Mouse (Mus musculus) gastrocnemius, adult 2 months (tissue): ENCODE results near the gene Spata32. TPM values are rescaled to one million over a fixed set of nuclear protein-coding genes. Genes with fewer than 3 reads are reported as not detected.

Experiments used
- DNase-seq: peaks from one replicate; pipeline ENCODE4 v3.0.0; 2022
- H3K27ac ChIP-seq: fragments of 200-600 bp; 2 replicates; pipeline ENCODE4 v1.8.1; 2022; ENCODE audit warnings: mild to moderate bottlenecking
- H3K4me3 ChIP-seq: fragments of 200-600 bp; 2 replicates; pipeline ENCODE4 v1.8.1; 2022; ENCODE audit warnings: mild to moderate bottlenecking, moderate library complexity
- CTCF ChIP-seq: fragments of 200-600 bp; IDR thresholded peaks from 2 replicates; pipeline ENCODE4 v1.8.1; 2022; ENCODE audit warnings: antibody characterized with exemption, mild to moderate bottlenecking, moderate library complexity
- intact Hi-C: fragments of 180-260 bp; cut with DNase I; formaldehyde crosslinking; loops from one replicate; pipeline ENCODE4 v1.15.1; 2025
- total RNA-seq, 2 experiments: library from RNA; stranded (reverse); gene quantifications; 2 replicates each; pipeline ENCODE4 v1.2.3; 2021

The Spata32 gene
- total RNA-seq, 2 experiments from 2014 or later, result not detected

DNA sequence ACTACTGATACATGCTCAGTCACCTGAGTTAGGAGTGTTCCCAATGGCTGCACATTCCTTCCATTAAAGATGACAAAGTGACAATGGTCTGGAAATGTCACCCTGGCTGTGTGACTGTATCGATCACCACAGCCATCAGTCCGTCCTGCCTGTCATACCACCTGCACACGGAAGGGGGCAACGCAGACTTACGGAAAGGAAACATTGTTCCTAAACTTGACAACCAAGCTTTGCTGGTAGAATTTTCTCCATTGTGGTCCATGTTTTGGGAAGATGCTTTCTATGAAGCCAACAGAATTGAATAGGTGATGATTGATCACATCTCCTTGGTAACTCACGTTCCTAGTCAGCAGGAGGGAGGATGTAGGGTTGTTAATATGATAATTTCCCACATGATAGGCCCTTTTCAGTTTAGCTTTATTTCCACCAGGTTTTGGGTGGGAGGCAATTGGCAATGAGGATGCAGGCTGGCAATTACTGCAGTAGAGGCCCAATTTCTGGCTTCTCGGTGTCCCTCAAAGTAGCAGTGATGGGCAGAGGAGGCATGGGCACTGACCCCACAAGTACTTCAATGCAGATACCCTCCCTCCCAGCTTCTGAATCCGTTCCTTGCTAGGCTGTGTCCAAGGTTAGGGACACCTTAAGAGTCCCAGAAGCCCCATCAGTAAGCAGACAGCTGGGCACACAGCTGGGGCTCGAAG lies 49.4 kb downstream of the Spata32 start:
- intact Hi-C loops, result loop anchor here (1.0 to 10.0 kb wide), 4 partner anchors 16 to 246 kb away; partner anchors contain the start of gene Plekhm1
- peak; percentile 99 for TF ChIP-seq CTCF
- Histone ChIP-seq H3K27ac (no peak overlapping the region), H3K4me3 (no peak overlapping the region)
- DNase-seq, result peak; percentile 74

- DNase-seq, result no peak
- Histone ChIP-seq H3K27ac (peak overlapping the region; percentile 31; the same call in 1 of the 2 replicates), H3K4me3 (peak overlapping the region; percentile 24; the same call in 1 of the 2 replicates)
- no peak for TF ChIP-seq CTCF
- intact Hi-C loops, result loop anchor here (10.0 kb wide), 1 partner anchor 250 kb away; the partner anchor contains the start of gene Plekhm1
These were observed 53.8 kb downstream of the Spata32 start for GRCm38 (mm10) chr11:103164391-103164790.

- TF ChIP-seq CTCF, result peak; percentile 58
- intact Hi-C loops, result loop anchor here (10.0 kb wide), 1 partner anchor 253 kb away; the partner anchor contains the start of gene Plekhm1
- no peak for DNase-seq
- Histone ChIP-seq H3K27ac (no peak overlapping the region), H3K4me3 (no peak overlapping the region)
These were observed 56.1 kb downstream of the Spata32 start for GRCm38 (mm10) chr11:103162132-103162531.

DNA sequence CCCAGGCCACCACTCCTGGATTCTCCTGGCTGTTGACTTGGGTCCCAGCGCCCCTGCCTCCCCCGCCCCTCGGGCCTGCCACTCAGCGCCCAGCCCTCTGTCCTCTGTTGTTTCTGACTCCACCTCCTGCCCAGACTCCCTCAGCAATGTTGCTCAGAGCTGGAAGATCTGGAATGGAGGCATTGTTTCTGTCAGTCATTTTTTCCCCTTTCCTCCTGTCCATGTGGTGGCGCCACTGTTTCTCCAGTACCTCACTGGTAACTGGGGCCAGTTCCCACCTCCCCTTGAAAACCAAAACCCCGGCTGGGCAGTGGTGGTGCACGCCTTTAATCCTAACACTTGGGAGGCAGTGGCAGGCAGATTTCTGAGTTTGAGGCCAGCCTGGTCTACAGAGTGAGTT lies 56.8 kb downstream of the Spata32 start:
- Histone ChIP-seq H3K27ac (no peak overlapping the region), H3K4me3 (no peak overlapping the region)
- no peak for DNase-seq
- TF ChIP-seq CTCF, result peak; percentile 4; the same call in 1 of the 2 replicates
- intact Hi-C loops, result loop anchor here (10.0 kb wide), 1 partner anchor 253 kb away; the partner anchor contains the start of gene Plekhm1

DNA sequence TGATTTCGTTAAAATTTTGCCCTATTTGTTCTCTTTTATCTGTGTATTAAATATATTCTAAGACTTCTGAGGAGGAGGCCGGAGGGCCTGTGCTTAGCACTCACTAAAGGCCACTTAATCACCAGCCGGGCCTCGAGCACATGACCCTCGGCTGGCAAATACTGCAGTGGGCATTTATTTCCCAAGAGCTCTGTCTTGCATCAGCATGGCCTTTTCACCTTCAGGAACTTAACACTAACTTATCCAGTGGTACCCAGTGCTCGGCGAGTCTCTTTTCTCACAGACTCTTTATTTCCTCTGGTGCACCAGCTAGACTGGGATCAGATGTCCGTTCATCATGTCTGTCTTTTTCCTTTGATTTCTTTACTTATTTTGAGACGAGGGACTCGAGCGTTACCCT lies 57.5 kb downstream of the Spata32 start:
- no peak overlapping the region for H3K27ac ChIP-seq
- no peak for TF ChIP-seq CTCF
- intact Hi-C loops, result loop anchor here (10.0 kb wide), 1 partner anchor 254 kb away; the partner anchor contains the start of gene Plekhm1
- no peak overlapping the region for H3K4me3 ChIP-seq
- no peak for DNase-seq

- H3K27ac ChIP-seq, result peak overlapping the region; percentile 85
- TF ChIP-seq CTCF, result peak; percentile 99
- intact Hi-C loops, result loop anchor here (1.0 kb wide), 2 partner anchors 42 to 57 kb away; no protein-coding TSS in a partner anchor
- peak overlapping the region; percentile 68 for H3K4me3 ChIP-seq
- peak; percentile 98 for DNase-seq
These were observed 59.4 kb downstream of the Spata32 start for GRCm38 (mm10) chr11:103158621-103159478.

Other genes with a start within 250 kb of the Spata32 start
- gene Nmt1, start 190.2 kb downstream of the Spata32 start, total RNA-seq, result 10 to 100 TPM; 43.8 to 51.9 TPM
- 10 to 100 TPM; 12.4 to 25.8 TPM for gene Dcakd, start 190.1 kb downstream of the Spata32 start, total RNA-seq
- gene Plcd3, start 116.8 kb downstream of the Spata32 start, total RNA-seq, result 1 to 10 TPM; 4.6 to 5.9 TPM
- gene Acbd4, start 116.8 kb downstream of the Spata32 start, total RNA-seq, result 10 to 100 TPM; 24.2 to 28.6 TPM
- 10 to 100 TPM; 18.6 to 21.8 TPM for gene Hexim1, start 102.2 kb downstream of the Spata32 start, total RNA-seq
- 1 to 10 TPM; 2.0 to 3.6 TPM for gene Hexim2, start 86.0 kb downstream of the Spata32 start, total RNA-seq
- 1 to 10 TPM; 4.2 to 5.7 TPM for gene Fmnl1, start 47.3 kb downstream of the Spata32 start, total RNA-seq
- not detected for gene 1700023F06Rik, start 9.9 kb downstream of the Spata32 start, total RNA-seq
- 1 to 10 TPM; 4.1 to 4.2 TPM for gene Map3k14, start 49.0 kb upstream of the Spata32 start, total RNA-seq
- 1 to 10 TPM; 6.0 to 8.8 TPM for gene Arhgap27, start 145.3 kb upstream of the Spata32 start, total RNA-seq
- gene Plekhm1, start 194.3 kb upstream of the Spata32 start, total RNA-seq, result 10 to 100 TPM; 12.3 to 13.7 TPM